Mouse (Mus musculus) hindbrain, embryonic 14.5 days (tissue): ENCODE measurements at regions not wholly inside any gene's neighbourhood (a gene's known extent, or its start where the extent isn't known, plus 50 kb on each side); places are given as distances from the start of the nearest gene placed in this dataset.

Experiments
- ATAC-seq: fragments of 200-750 bp; cut with Nextera tagmentation; 2 replicates; pipeline ENCODE4 v1.8.0; 2017; ENCODE audit warnings: moderate number of reproducible peaks, mild to moderate bottlenecking, moderate TSS enrichment, moderate library complexity; ENCODE audit not compliant: low FRiP score
- DNase-seq: peaks from one replicate; pipeline ENCODE4 v3.0.0-alpha.2; 2015; ENCODE audit warnings: low spot score
- H3K27ac ChIP-seq: fragments of 300-500 bp; sonication (generic); 2 replicates; pipeline ENCODE4 v1.5.1; 2014; ENCODE audit warnings: mild to moderate bottlenecking, moderate library complexity
- H3K27me3 ChIP-seq: fragments of 300-500 bp; sonication (generic); 2 replicates; pipeline ENCODE4 v1.6.1; 2014; ENCODE audit warnings: mild to moderate bottlenecking, low read length, mixed read lengths; ENCODE audit not compliant: control insufficient read depth, insufficient read depth
- H3K36me3 ChIP-seq: fragments of 300-500 bp; sonication (generic); replicated peaks from 2 replicates; pipeline ENCODE4 v1.6.1; 2014; ENCODE audit not compliant: control insufficient read depth, insufficient read depth
- H3K4me1 ChIP-seq: fragments of 300-500 bp; sonication (generic); replicated peaks from 2 replicates; pipeline ENCODE4 v1.6.1; 2014; ENCODE audit warnings: antibody characterized with exemption, low read length, mixed read lengths; ENCODE audit not compliant: control insufficient read depth, insufficient read depth
- H3K4me2 ChIP-seq: fragments of 300-500 bp; sonication (generic); replicated peaks from 2 replicates; pipeline ENCODE4 v1.6.1; 2014; ENCODE audit warnings: mild to moderate bottlenecking, moderate library complexity
- H3K4me3 ChIP-seq: fragments of 300-500 bp; sonication (generic); replicated peaks from 2 replicates; pipeline ENCODE4 v1.5.1; 2014; ENCODE audit warnings: mild to moderate bottlenecking, low read length
- H3K9ac ChIP-seq: fragments of 300-500 bp; sonication (generic); 2 replicates; pipeline ENCODE4 v1.6.1; 2014
- H3K9me3 ChIP-seq: fragments of 300-500 bp; sonication (generic); 2 replicates; pipeline ENCODE4 v1.6.1; 2016; ENCODE audit warnings: low read length; ENCODE audit not compliant: control insufficient read depth
- WGBS: fragments of 180-500 bp; shearing (Covaris S2); extraction: QIAGEN DNeasy Blood & Tissue Kit; methylation state at CpG from one replicate; pipeline ENCODE4 v1.1.7; 2014; 5-methylcytosine and 5-hydroxymethylcytosine counted together

DNA sequence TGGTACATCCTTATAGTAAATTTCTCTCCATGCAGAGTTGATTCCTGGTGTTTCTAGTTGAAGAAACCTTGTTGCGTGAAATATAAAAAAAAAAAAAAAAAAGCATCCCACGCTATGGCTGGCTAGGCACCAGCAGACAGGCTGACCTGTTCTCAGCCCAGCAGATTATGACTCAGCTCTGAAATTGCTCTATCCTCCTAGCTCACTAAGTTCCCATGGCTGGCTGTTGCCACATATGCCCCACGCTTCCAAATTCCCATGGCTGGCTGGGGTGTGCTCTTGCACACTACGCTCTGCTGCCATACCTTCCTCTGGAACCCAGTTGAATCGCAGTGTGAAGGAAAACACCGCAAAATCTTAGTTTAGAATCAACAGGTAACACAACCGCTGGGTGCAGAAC, 270.1 kb downstream of the Mid1ip1 start:
- no peak for ATAC-seq
- 93% methylated on average over 7 of the region's 7 CpGs for WGBS

GRCm38 (mm10) chrX:10991871-10992210, 277.0 kb downstream of the Mid1ip1 start:
- Histone ChIP-seq H3K4me3 (no peak overlapping the region), H3K4me1 (peaks cover 14% of the 10 kb centered on the region; the same call in 1 of the 2 replicates), H3K27me3 (no peaks in the 10 kb centered on the region), H3K27ac (peak overlapping the region; percentile 80), H3K9ac (0 out of 2 replicates have a peak overlapping the region, but pooled peaks have one; percentile 3), H3K36me3 (no peaks in the 10 kb centered on the region), H3K9me3 (no peaks in the 10 kb centered on the region), H3K4me2 (peak overlapping the region; percentile 46)
- ATAC-seq (peak; percentile 61), DNase-seq (peak; percentile 28)
- WGBS, result 18% methylated on average over 6 of the region's 6 CpGs

More for the DNA sequence above, 270.1 kb downstream of the Mid1ip1 start:
- Histone ChIP-seq H3K27me3 (no peaks in the 10 kb centered on the region), H3K9ac (no peak overlapping the region), H3K36me3 (no peaks in the 10 kb centered on the region), H3K4me2 (no peak overlapping the region), H3K4me3 (no peak overlapping the region), H3K9me3 (no peaks in the 10 kb centered on the region), H3K4me1 (no peaks in the 10 kb centered on the region), H3K27ac (no peak overlapping the region)
- DNase-seq, result no peak

- Histone ChIP-seq H3K4me2 (peak overlapping the region; percentile 46), H3K4me3 (0 out of 2 replicates have a peak overlapping the region, but pooled peaks have one; percentile 8), H3K4me1 (peaks cover 14% of the 10 kb centered on the region; the same call in 1 of the 2 replicates), H3K9me3 (no peaks in the 10 kb centered on the region), H3K36me3 (no peaks in the 10 kb centered on the region), H3K27ac (peak overlapping the region; percentile 80), H3K9ac (peak overlapping the region; percentile 42), H3K27me3 (no peaks in the 10 kb centered on the region)
- 20% methylated on average over 19 of the region's 19 CpGs for WGBS
- ATAC-seq (peak; percentile 73), DNase-seq (peak; percentile 45)
These were observed 277.6 kb downstream of the Mid1ip1 start for GRCm38 (mm10) chrX:10992211-10993004.

DNA sequence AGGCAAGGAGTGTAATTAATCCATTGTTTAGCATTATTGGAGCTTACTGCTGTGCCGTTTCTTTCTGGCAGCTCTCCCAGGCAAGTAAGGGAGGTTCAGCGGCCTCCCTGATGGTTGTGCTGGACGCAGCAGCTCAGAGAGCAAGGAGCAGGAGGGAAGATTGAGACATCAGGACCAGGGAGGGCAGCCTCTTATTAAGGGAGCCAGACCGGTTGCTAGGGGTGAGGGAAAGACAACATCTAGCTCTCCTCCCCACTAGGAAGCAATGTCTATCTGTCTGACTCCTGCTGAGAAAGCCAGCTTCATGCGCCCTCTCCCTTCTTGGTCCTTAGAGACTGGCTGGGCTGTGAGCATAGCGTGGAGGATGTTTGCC, 278.2 kb downstream of the Mid1ip1 start:
- Histone ChIP-seq H3K4me3 (no peak overlapping the region), H3K9me3 (no peaks in the 10 kb centered on the region), H3K9ac (no peak overlapping the region), H3K36me3 (no peaks in the 10 kb centered on the region), H3K27ac (peak overlapping the region; percentile 80), H3K27me3 (no peaks in the 10 kb centered on the region), H3K4me2 (peak overlapping the region; percentile 46), H3K4me1 (peaks cover 14% of the 10 kb centered on the region; the same call in 1 of the 2 replicates)
- peak; percentile 30 for DNase-seq
- 14% methylated on average over 6 of the region's 6 CpGs for WGBS
- ATAC-seq, result peak; percentile 81

GRCm38 (mm10) chrX:10994910-10995309, 280.1 kb downstream of the Mid1ip1 start:
- no peak overlapping the region for H3K4me2 ChIP-seq
- peaks cover 14% of the 10 kb centered on the region; the same call in 1 of the 2 replicates for H3K4me1 ChIP-seq
- H3K9ac ChIP-seq, result no peak overlapping the region
- H3K9me3 ChIP-seq, result no peaks in the 10 kb centered on the region
- no peak for DNase-seq
- no peak overlapping the region for H3K27ac ChIP-seq
- no peaks in the 10 kb centered on the region for H3K27me3 ChIP-seq
- H3K4me3 ChIP-seq, result no peak overlapping the region
- H3K36me3 ChIP-seq, result no peaks in the 10 kb centered on the region
- ATAC-seq, result no peak

DNA sequence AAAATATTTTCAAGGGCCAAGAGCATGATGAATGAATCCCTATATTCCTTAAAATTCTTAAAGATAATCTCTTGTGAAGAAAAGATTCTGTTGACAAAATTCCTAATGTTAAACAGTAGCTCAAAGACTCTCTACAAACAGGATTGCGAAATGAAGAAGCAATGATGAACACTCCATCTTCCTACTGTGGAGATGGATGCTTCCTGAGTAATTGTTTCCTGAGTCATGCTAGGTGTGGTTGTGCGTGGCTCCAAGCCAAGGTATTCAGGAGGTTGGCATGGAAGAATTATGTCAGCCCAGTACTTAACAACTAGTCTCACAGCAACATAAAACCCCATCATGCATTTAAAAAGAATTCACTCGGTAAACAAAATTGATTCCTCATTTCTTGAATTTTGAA, 286.4 kb downstream of the Mid1ip1 start:
- Histone ChIP-seq H3K4me2 (no peak overlapping the region), H3K36me3 (no peaks in the 10 kb centered on the region), H3K4me1 (no peaks in the 10 kb centered on the region), H3K27me3 (no peaks in the 10 kb centered on the region), H3K9me3 (no peaks in the 10 kb centered on the region), H3K4me3 (no peak overlapping the region), H3K27ac (no peak overlapping the region), H3K9ac (no peak overlapping the region)
- ATAC-seq, result no peak
- no peak for DNase-seq
- 90% methylated on average over 3 of the region's 3 CpGs for WGBS

DNA sequence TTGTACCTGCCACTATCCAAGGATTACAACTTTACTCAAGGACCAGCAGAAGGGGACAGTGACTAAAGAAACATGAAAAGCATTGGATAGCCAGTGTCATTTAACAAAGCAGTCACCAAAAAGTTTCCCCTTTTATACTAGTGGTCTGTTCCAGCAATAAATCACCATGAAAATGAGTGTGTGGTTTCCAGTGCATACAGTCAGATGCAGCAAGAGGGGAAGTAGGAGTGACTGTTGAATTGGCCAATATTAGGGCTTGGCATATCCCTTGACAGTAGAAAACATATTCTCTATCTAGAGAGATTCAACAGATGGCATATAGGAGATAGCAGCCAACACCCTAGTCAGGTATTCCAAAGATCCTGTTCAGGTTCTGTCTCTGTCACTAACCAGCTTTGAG, 259.8 kb upstream of the H2al1a start:
- no peak for ATAC-seq

GRCm38 (mm10) chrX:11046769-11047168, 252.3 kb upstream of the H2al1a start:
- no peaks in the 10 kb centered on the region for H3K4me1 ChIP-seq
- H3K27ac ChIP-seq, result no peak overlapping the region
- H3K27me3 ChIP-seq, result no peaks in the 10 kb centered on the region
- no peak for DNase-seq
- H3K9ac ChIP-seq, result no peak overlapping the region
- 100% methylated on average over 3 of the region's 3 CpGs for WGBS
- no peak for ATAC-seq
- no peaks in the 10 kb centered on the region for H3K9me3 ChIP-seq
- H3K36me3 ChIP-seq, result no peaks in the 10 kb centered on the region
- no peak overlapping the region for H3K4me2 ChIP-seq
- no peak overlapping the region for H3K4me3 ChIP-seq

More for the DNA sequence above, 259.8 kb upstream of the H2al1a start:
- Histone ChIP-seq H3K4me3 (no peak overlapping the region), H3K27me3 (no peaks in the 10 kb centered on the region), H3K36me3 (no peaks in the 10 kb centered on the region), H3K9me3 (no peaks in the 10 kb centered on the region), H3K9ac (no peak overlapping the region), H3K27ac (no peak overlapping the region), H3K4me1 (no peaks in the 10 kb centered on the region), H3K4me2 (no peak overlapping the region)
- DNase-seq, result no peak

- no peak for ATAC-seq
- 55% methylated on average over 3 of the region's 3 CpGs for WGBS
- DNase-seq, result no peak
- Histone ChIP-seq H3K9me3 (no peaks in the 10 kb centered on the region), H3K9ac (no peak overlapping the region), H3K27ac (no peak overlapping the region), H3K4me1 (no peaks in the 10 kb centered on the region), H3K4me3 (no peak overlapping the region), H3K4me2 (no peak overlapping the region), H3K27me3 (0 out of 2 replicates have a peak, but pooled peaks cover 3% of the 10 kb centered on the region), H3K36me3 (no peaks in the 10 kb centered on the region)
These were observed 216.9 kb upstream of the H2al1a start for GRCm38 (mm10) chrX:11082171-11082570.
